Mouse (Mus musculus): Measurements from ENCODE around the gene Gm20388. TPM values are rescaled to one million over a fixed set of nuclear protein-coding genes. Genes with fewer than 3 reads are reported as not detected.

Gm20388 gene
- polyA plus RNA-seq, 1 experiment from 2014 or later = not detected

- Histone ChIP-seq H3K4me3 (replicated peaks; ENCODE audit: low read length) (no peak overlapping the region), H3K27ac (no peak overlapping the region), H3K4me2 (replicated peaks) (no peak overlapping the region), H3K9me3 (ENCODE audit: control insufficient read depth, low read length) (no peaks in the 10 kb centered on the region), H3K27me3 (ENCODE audit: control insufficient read depth, insufficient read depth, low read length) (no peaks in the 10 kb centered on the region), H3K9ac (no peak overlapping the region), H3K36me3 (replicated peaks; ENCODE audit: control insufficient read depth, insufficient read depth) (no peaks in the 10 kb centered on the region), H3K4me1 (replicated peaks; ENCODE audit: control insufficient read depth, insufficient read depth, low read length) (peaks cover 25% of the 10 kb centered on the region; the same call in 1 of the 2 replicates)
- ATAC-seq (ENCODE audit: low FRiP score) = no peak
- peak; percentile 50 for DNase-seq (ENCODE audit: low spot score)
- 65% methylated on average over 7 of the region's 7 CpGs for WGBS
Observed at GRCm38 (mm10) chr8:123763355-123763754, 3852.7 kb downstream of the Gm20388 start.

GRCm38 (mm10) chr8:123764671-123765070, 3854.0 kb downstream of the Gm20388 start:
- no peak for DNase-seq (ENCODE audit: low spot score)
- Histone ChIP-seq H3K4me3 (replicated peaks; ENCODE audit: low read length) (no peak overlapping the region), H3K4me2 (replicated peaks) (no peak overlapping the region), H3K36me3 (replicated peaks; ENCODE audit: control insufficient read depth, insufficient read depth) (no peaks in the 10 kb centered on the region), H3K9me3 (ENCODE audit: control insufficient read depth, low read length) (no peaks in the 10 kb centered on the region), H3K27me3 (ENCODE audit: control insufficient read depth, insufficient read depth, low read length) (no peaks in the 10 kb centered on the region), H3K27ac (no peak overlapping the region), H3K4me1 (replicated peaks; ENCODE audit: control insufficient read depth, insufficient read depth, low read length) (peaks cover 23% of the 10 kb centered on the region; the same call in 1 of the 2 replicates), H3K9ac (no peak overlapping the region)
- ATAC-seq (ENCODE audit: low FRiP score) = no peak
- 38% methylated on average over 4 of the region's 4 CpGs for WGBS

GRCm38 (mm10) chr8:123766516-123766915, 3855.9 kb downstream of the Gm20388 start:
- WGBS = 84% methylated on average over 4 of the region's 4 CpGs
- no peak overlapping the region for H3K9ac ChIP-seq

GRCm38 (mm10) chr8:123767874-123768273, 3857.2 kb downstream of the Gm20388 start:
- DNase-seq (ENCODE audit: low spot score) (no peak), ATAC-seq (ENCODE audit: low FRiP score) (no peak)
- Histone ChIP-seq H3K36me3 (replicated peaks; ENCODE audit: control insufficient read depth, insufficient read depth) (no peaks in the 10 kb centered on the region), H3K27ac (no peak overlapping the region), H3K4me2 (replicated peaks) (no peak overlapping the region), H3K9ac (no peak overlapping the region), H3K4me1 (replicated peaks; ENCODE audit: control insufficient read depth, insufficient read depth, low read length) (no peaks in the 10 kb centered on the region), H3K4me3 (replicated peaks; ENCODE audit: low read length) (no peak overlapping the region), H3K27me3 (ENCODE audit: control insufficient read depth, insufficient read depth, low read length) (no peaks in the 10 kb centered on the region), H3K9me3 (ENCODE audit: control insufficient read depth, low read length) (no peaks in the 10 kb centered on the region)
- 75% methylated on average over 8 of the region's 8 CpGs for WGBS

More at GRCm38 (mm10) chr8:123766516-123766915, 3855.9 kb downstream of the Gm20388 start:
- Histone ChIP-seq H3K9me3 (ENCODE audit: control insufficient read depth, low read length) (no peaks in the 10 kb centered on the region), H3K27ac (no peak overlapping the region), H3K4me2 (replicated peaks) (no peak overlapping the region), H3K4me3 (replicated peaks; ENCODE audit: low read length) (no peak overlapping the region), H3K4me1 (replicated peaks; ENCODE audit: control insufficient read depth, insufficient read depth, low read length) (0 out of 2 replicates have a peak, but pooled peaks cover 5% of the 10 kb centered on the region), H3K36me3 (replicated peaks; ENCODE audit: control insufficient read depth, insufficient read depth) (no peaks in the 10 kb centered on the region), H3K27me3 (ENCODE audit: control insufficient read depth, insufficient read depth, low read length) (no peaks in the 10 kb centered on the region)
- ATAC-seq (ENCODE audit: low FRiP score) (no peak), DNase-seq (ENCODE audit: low spot score) (no peak)

- H3K4me2 ChIP-seq (replicated peaks) = no peak overlapping the region
- H3K9ac ChIP-seq = no peak overlapping the region
- H3K27ac ChIP-seq = no peak overlapping the region
- H3K36me3 ChIP-seq (replicated peaks; ENCODE audit: control insufficient read depth, insufficient read depth) = no peaks in the 10 kb centered on the region
- no peaks in the 10 kb centered on the region for H3K4me1 ChIP-seq (replicated peaks; ENCODE audit: control insufficient read depth, insufficient read depth, low read length)
- H3K4me3 ChIP-seq (replicated peaks; ENCODE audit: low read length) = no peak overlapping the region
- no peak for ATAC-seq (ENCODE audit: low FRiP score)
- DNase-seq (ENCODE audit: low spot score) = peak; percentile 84
- 65% methylated on average over 16 of the region's 16 CpGs for WGBS
- no peaks in the 10 kb centered on the region for H3K9me3 ChIP-seq (ENCODE audit: control insufficient read depth, low read length)
- no peaks in the 10 kb centered on the region for H3K27me3 ChIP-seq (ENCODE audit: control insufficient read depth, insufficient read depth, low read length)
Observed at GRCm38 (mm10) chr8:123768492-123769356, 3858.1 kb downstream of the Gm20388 start.

GRCm38 (mm10) chr8:123773468-123773867, 3862.8 kb downstream of the Gm20388 start:
- no peak for DNase-seq (ENCODE audit: low spot score)
- no peaks in the 10 kb centered on the region for H3K36me3 ChIP-seq (replicated peaks; ENCODE audit: control insufficient read depth, insufficient read depth)
- H3K9ac ChIP-seq = no peak overlapping the region
- no peak overlapping the region for H3K4me3 ChIP-seq (replicated peaks; ENCODE audit: low read length)
- ATAC-seq (ENCODE audit: low FRiP score) = no peak
- WGBS = 64% methylated on average over 12 of the region's 12 CpGs
- no peak overlapping the region for H3K4me2 ChIP-seq (replicated peaks)
- no peaks in the 10 kb centered on the region for H3K9me3 ChIP-seq (ENCODE audit: control insufficient read depth, low read length)
- H3K27me3 ChIP-seq (ENCODE audit: control insufficient read depth, insufficient read depth, low read length) = no peaks in the 10 kb centered on the region
- no peak overlapping the region for H3K27ac ChIP-seq
- H3K4me1 ChIP-seq (replicated peaks; ENCODE audit: control insufficient read depth, insufficient read depth, low read length) = no peaks in the 10 kb centered on the region

GRCm38 (mm10) chr8:123774491-123774890, 3863.8 kb downstream of the Gm20388 start:
- no peaks in the 10 kb centered on the region for H3K27me3 ChIP-seq (ENCODE audit: control insufficient read depth, insufficient read depth, low read length)
- 93% methylated on average over 1 of the region's 1 CpGs for WGBS
- no peaks in the 10 kb centered on the region for H3K4me1 ChIP-seq (replicated peaks; ENCODE audit: control insufficient read depth, insufficient read depth, low read length)
- H3K9ac ChIP-seq = no peak overlapping the region
- H3K27ac ChIP-seq = no peak overlapping the region
- ATAC-seq (ENCODE audit: low FRiP score) = no peak
- H3K4me3 ChIP-seq (replicated peaks; ENCODE audit: low read length) = no peak overlapping the region
- H3K4me2 ChIP-seq (replicated peaks) = no peak overlapping the region
- DNase-seq (ENCODE audit: low spot score) = no peak
- H3K9me3 ChIP-seq (ENCODE audit: control insufficient read depth, low read length) = no peaks in the 10 kb centered on the region
- no peaks in the 10 kb centered on the region for H3K36me3 ChIP-seq (replicated peaks; ENCODE audit: control insufficient read depth, insufficient read depth)

GRCm38 (mm10) chr8:123777319-123777718, 3866.7 kb downstream of the Gm20388 start:
- ATAC-seq (ENCODE audit: low FRiP score) (no peak), DNase-seq (ENCODE audit: low spot score) (no peak)
- no peaks in the 10 kb centered on the region for H3K27me3 ChIP-seq (ENCODE audit: control insufficient read depth, insufficient read depth, low read length)
- no peaks in the 10 kb centered on the region for H3K36me3 ChIP-seq (replicated peaks; ENCODE audit: control insufficient read depth, insufficient read depth)
- H3K4me2 ChIP-seq (replicated peaks) = no peak overlapping the region
- no peaks in the 10 kb centered on the region for H3K4me1 ChIP-seq (replicated peaks; ENCODE audit: control insufficient read depth, insufficient read depth, low read length)
- no peak overlapping the region for H3K4me3 ChIP-seq (replicated peaks; ENCODE audit: low read length)
- H3K9me3 ChIP-seq (ENCODE audit: control insufficient read depth, low read length) = no peaks in the 10 kb centered on the region
- H3K27ac ChIP-seq = peak overlapping the region; percentile 54; the same call in 1 of the 2 replicates
- WGBS = 42% methylated on average over 7 of the region's 7 CpGs
- H3K9ac ChIP-seq = no peak overlapping the region

- 56% methylated on average over 3 of the region's 3 CpGs for WGBS
- DNase-seq (ENCODE audit: low spot score) = no peak
- ATAC-seq (ENCODE audit: low FRiP score) = no peak
Observed at GRCm38 (mm10) chr8:123780471-123780870, 3869.8 kb downstream of the Gm20388 start.

More at GRCm38 (mm10) chr8:123780471-123780870, 3869.8 kb downstream of the Gm20388 start:
- Histone ChIP-seq H3K9ac (no peak overlapping the region), H3K27ac (no peak overlapping the region), H3K36me3 (replicated peaks; ENCODE audit: control insufficient read depth, insufficient read depth) (no peaks in the 10 kb centered on the region), H3K4me3 (replicated peaks; ENCODE audit: low read length) (no peak overlapping the region), H3K9me3 (ENCODE audit: control insufficient read depth, low read length) (no peaks in the 10 kb centered on the region), H3K27me3 (ENCODE audit: control insufficient read depth, insufficient read depth, low read length) (no peaks in the 10 kb centered on the region), H3K4me2 (replicated peaks) (no peak overlapping the region), H3K4me1 (replicated peaks; ENCODE audit: control insufficient read depth, insufficient read depth, low read length) (no peaks in the 10 kb centered on the region)
